Mouse (Mus musculus): ENCODE data around the gene Cacna1c. TPM values are rescaled to one million over a fixed set of nuclear protein-coding genes. Genes with fewer than 3 reads are reported as not detected.
"Not testable (repeated sequence)": the region's sequence is repeated elsewhere in the genome, so short reads cannot be mapped to it uniquely, and the experiment has no call there.

The Cacna1c gene
- total RNA-seq, 2 experiments from 2014 or later, result 195 to 220 TPM

GRCm38 (mm10) chr6:119214190-119214589 lies 18.0 kb upstream of the Cacna1c start:
- intact Hi-C loops (cut with DNase I), result no loop called here
- DNase-seq, result no peak

GRCm38 (mm10) chr6:119213375-119213774 lies 17.2 kb upstream of the Cacna1c start:
- no peak for DNase-seq
- intact Hi-C loops (cut with DNase I), result no loop called here

GRCm38 (mm10) chr6:119206006-119206405 lies 9.8 kb upstream of the Cacna1c start:
- DNase-seq; intact Hi-C loops (cut with DNase I): not testable (repeated sequence)

- intact Hi-C loops (cut with DNase I), result no loop called here
- DNase-seq, result no peak
These were observed 8.7 kb upstream of the Cacna1c start for GRCm38 (mm10) chr6:119204915-119205314.

- intact Hi-C loops (cut with DNase I), result no loop called here
- DNase-seq, result no peak
These were observed 8.1 kb upstream of the Cacna1c start for GRCm38 (mm10) chr6:119204286-119204685.

GRCm38 (mm10) chr6:119201575-119201974 lies 5.4 kb upstream of the Cacna1c start:
- no peak for DNase-seq
- intact Hi-C loops (cut with DNase I), result no loop called here

GRCm38 (mm10) chr6:119200362-119200761 lies 4.1 kb upstream of the Cacna1c start:
- intact Hi-C loops (cut with DNase I), result no loop called here
- DNase-seq, result no peak

- no peak for DNase-seq
- intact Hi-C loops (cut with DNase I), result no loop called here
These were observed 3.2 kb upstream of the Cacna1c start for GRCm38 (mm10) chr6:119199274-119199879.

- intact Hi-C loops (cut with DNase I), result no loop called here
- DNase-seq, result no peak
These were observed 2.5 kb upstream of the Cacna1c start for GRCm38 (mm10) chr6:119198534-119199273.

GRCm38 (mm10) chr6:119194601-119195000 lies 1.6 kb downstream of the Cacna1c start:
- no peak for DNase-seq
- intact Hi-C loops (cut with DNase I), result loop anchor here (5.0 kb wide), 1 partner anchor 67 kb away; no protein-coding TSS in a partner anchor

GRCm38 (mm10) chr6:119194161-119194560 lies 2.1 kb downstream of the Cacna1c start:
- intact Hi-C loops (cut with DNase I), result loop anchor here (5.0 kb wide), 1 partner anchor 67 kb away; no protein-coding TSS in a partner anchor
- DNase-seq, result no peak

GRCm38 (mm10) chr6:119193571-119194154 lies 2.6 kb downstream of the Cacna1c start:
- intact Hi-C loops (cut with DNase I), result loop anchor here (5.0 kb wide), 1 partner anchor 66 kb away; no protein-coding TSS in a partner anchor
- no peak for DNase-seq

- intact Hi-C loops (cut with DNase I), result loop anchor here (5.0 kb wide), 1 partner anchor 64 kb away; no protein-coding TSS in a partner anchor
- DNase-seq, result no peak
These were observed 4.7 kb downstream of the Cacna1c start for GRCm38 (mm10) chr6:119191478-119191877.

- DNase-seq, result no peak
- intact Hi-C loops (cut with DNase I), result loop anchor here (5.0 kb wide), 1 partner anchor 80 kb away; no protein-coding TSS in a partner anchor
These were observed 8.6 kb downstream of the Cacna1c start for GRCm38 (mm10) chr6:119187631-119188030.

- DNase-seq, result no peak
- intact Hi-C loops (cut with DNase I), result loop anchor here (5.0 kb wide), 1 partner anchor 79 kb away; no protein-coding TSS in a partner anchor
These were observed 9.6 kb downstream of the Cacna1c start for GRCm38 (mm10) chr6:119186658-119187057.

- intact Hi-C loops (cut with DNase I), result no loop called here
- DNase-seq, result no peak
These were observed 12.4 kb downstream of the Cacna1c start for GRCm38 (mm10) chr6:119183781-119184180.

- DNase-seq, result no peak
- intact Hi-C loops (cut with DNase I), result no loop called here
These were observed 14.0 kb downstream of the Cacna1c start for GRCm38 (mm10) chr6:119182211-119182610.

GRCm38 (mm10) chr6:119180188-119180587 lies 16.0 kb downstream of the Cacna1c start:
- no peak for DNase-seq
- intact Hi-C loops (cut with DNase I), result no loop called here

GRCm38 (mm10) chr6:119177101-119177500 lies 19.1 kb downstream of the Cacna1c start:
- intact Hi-C loops (cut with DNase I), result no loop called here
- no peak for DNase-seq

GRCm38 (mm10) chr6:119176103-119176502 lies 20.1 kb downstream of the Cacna1c start:
- intact Hi-C loops (cut with DNase I), result no loop called here
- DNase-seq, result no peak
